Mouse (Mus musculus): ENCODE measurements around the gene Sdcbp2. TPM values are rescaled to one million over a fixed set of nuclear protein-coding genes. Genes with fewer than 3 reads are reported as not detected.

The Sdcbp2 gene
- total and polyA plus RNA-seq, 3 experiments, result 0.25 TPM; not detected in 2

Other genes with a start within 250 kb of the Sdcbp2 start
- gene 4921509C19Rik, start 96.5 kb upstream of the Sdcbp2 start, total RNA-seq (2012; rRNA removed), result not detected in 2 replicates
- not detected for gene 4921509C19Rik, start 96.5 kb upstream of the Sdcbp2 start, polyA plus RNA-seq (2012; ENCODE audit: insufficient read depth in 1 of 2, insufficient read length in 2 of 2, low read depth in 1 of 2, low replicate concordance in 2 of 2, missing spikeins in 1 of 2)
- 182 and 199 TPM in 2 replicates for gene Nsfl1c, start 78.4 kb upstream of the Sdcbp2 start, total RNA-seq (2012; rRNA removed)
- 100 to 1,000 TPM; 260 to 394 TPM for gene Nsfl1c, start 78.4 kb upstream of the Sdcbp2 start, polyA plus RNA-seq (2012; ENCODE audit: insufficient read depth in 1 of 2, insufficient read length in 2 of 2, low read depth in 1 of 2, low replicate concordance in 2 of 2, missing spikeins in 1 of 2)
- gene Fkbp1a, start 30.1 kb upstream of the Sdcbp2 start, total RNA-seq (2012; rRNA removed), result 26.2 and 33.0 TPM in 2 replicates
- 1,000 to 10,000 TPM in 1 of 2 experiments, 100 to 1,000 TPM in 1; 304 to 1,080 TPM for gene Fkbp1a, start 30.1 kb upstream of the Sdcbp2 start, polyA plus RNA-seq (2012; ENCODE audit: insufficient read depth in 1 of 2, insufficient read length in 2 of 2, low read depth in 1 of 2, low replicate concordance in 2 of 2, missing spikeins in 1 of 2)
- not detected in 2 replicates for gene Snph, start 60.0 kb downstream of the Sdcbp2 start, total RNA-seq (2012; rRNA removed)
- gene Snph, start 60.0 kb downstream of the Sdcbp2 start, polyA plus RNA-seq (2012; ENCODE audit: insufficient read depth in 1 of 2, insufficient read length in 2 of 2, low read depth in 1 of 2, low replicate concordance in 2 of 2, missing spikeins in 1 of 2), result not detected
- not detected in 2 replicates for gene Rad21l, start 95.9 kb downstream of the Sdcbp2 start, total RNA-seq (2012; rRNA removed)
- not detected for gene Rad21l, start 95.9 kb downstream of the Sdcbp2 start, polyA plus RNA-seq (2012; ENCODE audit: insufficient read depth in 1 of 2, insufficient read length in 2 of 2, low read depth in 1 of 2, low replicate concordance in 2 of 2, missing spikeins in 1 of 2)
- gene Tmem74b, start 129.4 kb downstream of the Sdcbp2 start, total RNA-seq (2012; rRNA removed), result not detected in 2 replicates
- not detected for gene Tmem74b, start 129.4 kb downstream of the Sdcbp2 start, polyA plus RNA-seq (2012; ENCODE audit: insufficient read depth in 1 of 2, insufficient read length in 2 of 2, low read depth in 1 of 2, low replicate concordance in 2 of 2, missing spikeins in 1 of 2)
- 46.5 and 60.2 TPM in 2 replicates for gene Psmf1, start 171.6 kb downstream of the Sdcbp2 start, total RNA-seq (2012; rRNA removed)
- gene Psmf1, start 171.6 kb downstream of the Sdcbp2 start, polyA plus RNA-seq (2012; ENCODE audit: insufficient read depth in 1 of 2, insufficient read length in 2 of 2, low read depth in 1 of 2, low replicate concordance in 2 of 2, missing spikeins in 1 of 2), result 100 to 1,000 TPM in 1 of 2 experiments, not detected in 1; 112 TPM

All from MEL (cell line).